Mouse (Mus musculus) kidney, embryonic 16.5 days (tissue): Measurements from ENCODE around the gene Pik3r1. TPM values are rescaled to one million over a fixed set of nuclear protein-coding genes. Genes with fewer than 3 reads are reported as not detected.

ENCODE experiments used
- ATAC-seq: fragments of 200-750 bp; cut with Nextera tagmentation; 2 replicates; pipeline ENCODE4 v1.8.0; 2017; ENCODE audit warnings: moderate TSS enrichment; ENCODE audit not compliant: low FRiP score, low TSS enrichment
- H3K27ac ChIP-seq: fragments of 300-500 bp; sonication (generic); 2 replicates; pipeline ENCODE4 v1.5.1; 2014; ENCODE audit warnings: low read length
- H3K27me3 ChIP-seq: fragments of 300-500 bp; sonication (generic); 2 replicates; pipeline ENCODE4 v1.6.1; 2014; ENCODE audit warnings: low read length, control low read depth, mixed read lengths; ENCODE audit not compliant: insufficient read depth
- H3K36me3 ChIP-seq: fragments of 300-500 bp; sonication (generic); 2 replicates; pipeline ENCODE4 v1.6.1; 2014; ENCODE audit warnings: low read length, control low read depth, mixed read lengths; ENCODE audit not compliant: insufficient read depth
- H3K4me1 ChIP-seq: fragments of 300-500 bp; sonication (generic); 2 replicates; pipeline ENCODE4 v1.6.1; 2014; ENCODE audit warnings: low read length, control low read depth, mixed read lengths; ENCODE audit not compliant: insufficient read depth
- H3K4me2 ChIP-seq: fragments of 300-500 bp; sonication (generic); replicated peaks from 2 replicates; pipeline ENCODE4 v1.6.1; 2014; ENCODE audit warnings: low read depth, low read length
- H3K4me3 ChIP-seq: fragments of 300-500 bp; sonication (generic); 2 replicates; pipeline ENCODE4 v1.5.1; 2014; ENCODE audit warnings: mild to moderate bottlenecking, low read length
- H3K9ac ChIP-seq: fragments of 300-500 bp; sonication (generic); replicated peaks from 2 replicates; pipeline ENCODE4 v1.6.1; 2014; ENCODE audit warnings: low read length
- H3K9me3 ChIP-seq: fragments of 300-500 bp; sonication (generic); 2 replicates; pipeline ENCODE4 v1.6.1; 2016; ENCODE audit warnings: low read length, control low read depth
- WGBS: fragments of 180-500 bp; shearing (Covaris S2); extraction: QIAGEN DNeasy Blood & Tissue Kit; methylation state at CpG from one replicate; pipeline ENCODE4 v1.1.7; 2014; 5-methylcytosine and 5-hydroxymethylcytosine counted together
- polyA plus RNA-seq: library from polyadenylated mRNA; unstranded; fragments of >200 nt; fragmentation: Nextera tagmentation; extraction: Ambion mirVana; gene quantifications from 2 replicates; pipeline ENCODE4 v1.2.1, GENCODE M21; 2015

The Pik3r1 gene
- polyA plus RNA-seq, 1 experiment from 2014 or later = 38.0 TPM

DNA sequence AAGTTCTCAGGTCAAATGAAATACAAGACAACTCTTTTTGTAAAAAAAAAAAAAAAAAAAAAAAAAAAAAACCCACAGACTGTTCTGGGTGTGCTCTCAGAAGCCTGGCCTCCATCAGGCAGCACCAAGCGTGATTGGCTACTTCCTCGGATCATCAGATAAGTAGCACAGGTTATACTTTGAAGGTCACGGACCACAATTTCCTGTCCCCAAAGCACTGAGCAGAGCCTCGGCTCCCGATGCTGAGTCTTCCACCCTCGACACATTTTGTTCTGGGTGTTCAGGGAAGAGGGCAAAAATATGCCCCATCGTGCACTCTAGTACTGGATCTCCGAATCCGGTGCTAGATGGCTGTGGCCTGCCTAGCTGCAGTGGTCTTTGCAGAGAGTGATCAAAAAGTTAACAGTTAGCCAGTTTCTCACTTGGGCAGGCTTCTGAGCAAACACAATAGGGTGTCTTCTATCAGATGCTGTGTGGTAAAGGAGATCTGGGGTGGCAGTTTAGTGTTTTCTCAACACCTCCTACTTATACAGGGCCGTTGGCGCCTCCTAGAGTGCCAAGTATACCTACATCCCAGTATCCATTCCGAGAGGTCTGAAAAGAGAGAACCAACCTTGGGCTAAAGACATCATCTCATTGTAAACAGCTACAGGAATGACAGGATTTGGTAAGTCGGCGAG lies 65.8 kb downstream of the Pik3r1 start:
- Histone ChIP-seq H3K9me3 (no peaks in the 10 kb centered on the region), H3K9ac (no peak overlapping the region), H3K36me3 (peaks cover 8% of the 10 kb centered on the region; the same call in 1 of the 2 replicates), H3K4me1 (peaks cover 12% of the 10 kb centered on the region), H3K4me2 (no peak overlapping the region), H3K4me3 (no peak overlapping the region), H3K27ac (no peak overlapping the region), H3K27me3 (no peaks in the 10 kb centered on the region)
- WGBS = 70% methylated on average over 14 of the region's 14 CpGs
- ATAC-seq = no peak

DNA sequence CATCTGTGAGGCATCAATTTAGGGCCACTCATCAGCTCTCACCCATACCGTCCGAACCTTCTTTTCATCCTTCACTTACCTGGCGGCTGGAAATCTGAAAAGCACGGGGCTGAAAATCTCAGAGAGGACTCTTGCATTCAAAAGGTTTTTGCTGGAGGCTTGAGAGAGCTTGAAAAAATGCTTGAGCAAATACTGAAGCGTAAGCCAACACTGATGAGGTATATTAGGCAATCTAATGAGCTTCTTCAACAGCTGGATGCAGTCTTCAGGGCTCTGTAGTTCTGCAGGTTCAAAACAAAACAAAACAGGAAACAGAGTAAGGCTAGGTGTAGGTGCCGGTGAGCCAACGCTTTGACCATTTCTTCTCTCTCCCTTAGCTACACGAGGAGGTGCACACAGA lies 66.4 kb downstream of the Pik3r1 start:
- Histone ChIP-seq H3K4me3 (no peak overlapping the region), H3K4me2 (no peak overlapping the region), H3K9me3 (no peaks in the 10 kb centered on the region), H3K27me3 (no peaks in the 10 kb centered on the region), H3K4me1 (peaks cover 18% of the 10 kb centered on the region), H3K9ac (no peak overlapping the region), H3K27ac (no peak overlapping the region), H3K36me3 (peaks cover 8% of the 10 kb centered on the region; the same call in 1 of the 2 replicates)
- no peak for ATAC-seq
- WGBS = 84% methylated on average over 8 of the region's 8 CpGs

DNA sequence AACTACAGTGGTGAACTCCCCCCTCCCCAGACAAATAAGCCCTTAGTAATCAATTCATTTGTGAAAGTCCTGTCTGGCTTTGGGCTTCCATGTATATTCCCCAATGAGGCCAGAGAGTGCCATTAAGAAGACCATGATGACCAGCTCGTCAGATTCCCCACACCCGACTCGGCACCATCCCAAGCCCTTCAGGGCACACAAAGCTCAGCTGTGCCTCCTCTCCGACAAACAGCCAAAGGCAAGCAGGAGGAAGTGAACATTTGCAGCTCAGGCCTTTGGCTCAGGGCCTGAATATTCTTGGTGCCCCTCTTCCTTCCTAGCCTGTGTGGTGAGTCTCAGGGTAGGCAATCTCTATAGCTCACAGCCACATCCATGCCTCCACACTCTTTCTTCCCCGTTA lies 68.3 kb downstream of the Pik3r1 start:
- Histone ChIP-seq H3K27me3 (no peaks in the 10 kb centered on the region), H3K9me3 (no peaks in the 10 kb centered on the region), H3K4me1 (peaks cover 34% of the 10 kb centered on the region), H3K4me2 (no peak overlapping the region), H3K27ac (no peak overlapping the region), H3K4me3 (no peak overlapping the region), H3K9ac (no peak overlapping the region), H3K36me3 (peaks cover 8% of the 10 kb centered on the region; the same call in 1 of the 2 replicates)
- WGBS = 78% methylated on average over 5 of the region's 5 CpGs
- ATAC-seq = no peak

DNA sequence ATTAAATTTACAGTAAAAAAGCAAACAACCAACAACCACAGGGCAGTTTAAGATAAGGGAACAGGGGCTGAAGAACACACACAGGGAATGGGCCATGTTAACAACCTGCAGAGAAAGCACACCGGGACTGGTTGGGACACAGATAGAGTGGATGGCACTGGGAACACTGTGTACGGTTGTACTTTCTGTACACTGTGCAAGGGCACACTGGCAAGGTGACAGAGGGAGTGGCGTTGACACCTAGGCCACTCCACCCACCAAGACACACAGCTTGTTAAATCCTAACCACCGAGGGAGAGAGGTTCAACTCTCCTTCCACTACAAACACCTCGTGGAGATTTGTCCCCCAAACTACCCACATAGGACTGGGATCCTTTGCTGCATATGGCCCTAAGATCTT lies 70.1 kb downstream of the Pik3r1 start:
- Histone ChIP-seq H3K4me3 (no peak overlapping the region), H3K36me3 (peaks cover 8% of the 10 kb centered on the region; the same call in 1 of the 2 replicates), H3K9me3 (no peaks in the 10 kb centered on the region), H3K4me1 (peaks cover 42% of the 10 kb centered on the region), H3K27me3 (no peaks in the 10 kb centered on the region), H3K27ac (no peak overlapping the region), H3K9ac (no peak overlapping the region), H3K4me2 (no peak overlapping the region)
- 75% methylated on average over 5 of the region's 5 CpGs for WGBS
- no peak for ATAC-seq

DNA sequence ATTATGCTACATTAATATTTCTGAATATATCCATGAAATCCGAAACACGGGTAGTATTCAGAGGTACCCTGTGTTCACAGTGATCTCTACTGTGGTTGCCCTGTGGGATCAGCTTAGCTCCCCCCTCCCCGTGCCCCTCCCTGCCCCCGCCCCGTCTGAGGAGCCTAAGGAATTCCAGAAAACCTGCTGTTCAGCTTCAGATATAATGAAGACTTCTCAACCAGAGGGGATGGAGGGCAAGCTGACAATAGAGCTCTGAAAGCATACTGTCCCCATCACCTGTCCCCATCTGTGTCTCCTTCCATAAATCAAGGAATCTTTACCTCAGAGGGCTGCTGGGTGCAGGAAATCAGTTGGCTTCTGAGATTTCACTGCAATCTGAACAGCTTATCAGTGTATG lies 70.6 kb downstream of the Pik3r1 start:
- Histone ChIP-seq H3K27me3 (no peaks in the 10 kb centered on the region), H3K4me3 (no peak overlapping the region), H3K27ac (0 out of 2 replicates have a peak overlapping the region, but pooled peaks have one; percentile 59), H3K9me3 (no peaks in the 10 kb centered on the region), H3K4me2 (no peak overlapping the region), H3K9ac (0 out of 2 replicates have a peak overlapping the region, but pooled peaks have one; percentile 4), H3K36me3 (peaks cover 8% of the 10 kb centered on the region; the same call in 1 of the 2 replicates), H3K4me1 (peaks cover 43% of the 10 kb centered on the region)
- WGBS = 47% methylated on average over 5 of the region's 5 CpGs
- ATAC-seq = no peak

DNA sequence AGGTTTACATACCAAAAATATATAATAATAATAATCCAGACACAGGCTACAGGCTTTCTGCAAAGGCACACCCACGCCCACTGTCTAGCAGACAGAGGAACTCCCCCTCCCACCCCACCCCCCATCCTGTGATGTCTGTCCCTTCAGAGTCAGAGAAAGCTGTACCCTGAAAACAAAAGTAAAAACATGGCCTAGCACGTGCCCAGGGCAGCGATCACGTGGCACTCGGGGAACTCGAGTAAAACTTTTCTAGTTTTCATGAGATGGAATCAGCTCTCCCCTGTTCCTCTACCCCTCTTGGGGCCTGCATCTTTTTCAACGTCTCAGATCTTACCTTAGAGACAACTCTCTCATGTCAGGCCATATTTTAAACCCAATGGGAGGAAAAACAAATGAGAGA lies 71.2 kb downstream of the Pik3r1 start:
- ATAC-seq = no peak
- Histone ChIP-seq H3K9me3 (no peaks in the 10 kb centered on the region), H3K36me3 (peaks cover 8% of the 10 kb centered on the region; the same call in 1 of the 2 replicates), H3K4me2 (no peak overlapping the region), H3K4me3 (no peak overlapping the region), H3K9ac (0 out of 2 replicates have a peak overlapping the region, but pooled peaks have one; percentile 23), H3K27me3 (no peaks in the 10 kb centered on the region), H3K4me1 (peaks cover 43% of the 10 kb centered on the region), H3K27ac (peak overlapping the region; percentile 30; the same call in 1 of the 2 replicates)
- WGBS = 34% methylated on average over 7 of the region's 7 CpGs

DNA sequence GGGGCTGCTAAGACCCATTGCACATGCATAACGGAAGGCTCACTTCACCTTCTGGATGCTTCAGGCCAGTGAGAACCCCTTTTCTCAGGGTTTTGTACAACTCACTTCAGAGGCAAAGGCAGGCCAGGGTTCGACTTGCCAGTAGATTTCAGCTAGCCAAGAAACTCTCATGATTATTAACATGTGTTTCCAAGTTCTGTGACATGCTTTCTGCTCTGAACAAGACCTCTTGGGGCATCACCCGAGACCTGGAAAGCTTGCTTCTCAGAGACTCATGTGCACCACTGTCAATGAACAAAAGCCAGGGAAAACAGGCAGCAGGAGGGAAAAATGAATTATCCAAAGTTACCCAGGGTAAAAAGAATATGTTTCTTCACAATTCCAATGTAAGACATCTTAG lies 71.7 kb downstream of the Pik3r1 start:
- H3K27ac ChIP-seq = peak overlapping the region; percentile 30; the same call in 1 of the 2 replicates
- H3K36me3 ChIP-seq = peaks cover 2% of the 10 kb centered on the region; the same call in 1 of the 2 replicates
- H3K4me3 ChIP-seq = no peak overlapping the region
- H3K9me3 ChIP-seq = no peaks in the 10 kb centered on the region
- no peak overlapping the region for H3K4me2 ChIP-seq
- H3K27me3 ChIP-seq = no peaks in the 10 kb centered on the region
- peaks cover 48% of the 10 kb centered on the region for H3K4me1 ChIP-seq
- no peak for ATAC-seq
- H3K9ac ChIP-seq = no peak overlapping the region
- WGBS = 51% methylated on average over 3 of the region's 3 CpGs

DNA sequence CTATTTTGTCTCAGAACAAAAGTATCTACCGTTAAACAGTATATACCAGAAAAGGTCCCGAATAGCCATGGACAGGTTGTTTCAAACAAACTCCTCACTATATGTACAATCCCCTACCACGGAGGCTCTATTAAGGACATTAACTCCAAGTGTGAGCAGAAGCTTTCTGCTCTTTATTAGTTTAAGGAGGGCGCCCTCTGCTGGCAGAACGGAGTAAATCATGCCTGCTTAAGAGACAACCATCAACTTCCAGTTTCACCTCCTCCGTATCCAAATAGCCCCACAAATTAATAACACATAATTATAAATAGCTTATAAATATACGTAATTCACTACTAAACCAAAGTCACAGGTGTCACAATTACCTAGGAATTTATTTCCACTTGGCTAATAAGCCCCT lies 72.1 kb downstream of the Pik3r1 start:
- Histone ChIP-seq H3K9me3 (no peaks in the 10 kb centered on the region), H3K9ac (no peak overlapping the region), H3K4me1 (peaks cover 52% of the 10 kb centered on the region), H3K27ac (no peak overlapping the region), H3K4me2 (no peak overlapping the region), H3K36me3 (no peaks in the 10 kb centered on the region; the same call in 1 of the 2 replicates), H3K4me3 (no peak overlapping the region), H3K27me3 (no peaks in the 10 kb centered on the region)
- WGBS = 3% methylated on average over 7 of the region's 7 CpGs
- no peak for ATAC-seq

DNA sequence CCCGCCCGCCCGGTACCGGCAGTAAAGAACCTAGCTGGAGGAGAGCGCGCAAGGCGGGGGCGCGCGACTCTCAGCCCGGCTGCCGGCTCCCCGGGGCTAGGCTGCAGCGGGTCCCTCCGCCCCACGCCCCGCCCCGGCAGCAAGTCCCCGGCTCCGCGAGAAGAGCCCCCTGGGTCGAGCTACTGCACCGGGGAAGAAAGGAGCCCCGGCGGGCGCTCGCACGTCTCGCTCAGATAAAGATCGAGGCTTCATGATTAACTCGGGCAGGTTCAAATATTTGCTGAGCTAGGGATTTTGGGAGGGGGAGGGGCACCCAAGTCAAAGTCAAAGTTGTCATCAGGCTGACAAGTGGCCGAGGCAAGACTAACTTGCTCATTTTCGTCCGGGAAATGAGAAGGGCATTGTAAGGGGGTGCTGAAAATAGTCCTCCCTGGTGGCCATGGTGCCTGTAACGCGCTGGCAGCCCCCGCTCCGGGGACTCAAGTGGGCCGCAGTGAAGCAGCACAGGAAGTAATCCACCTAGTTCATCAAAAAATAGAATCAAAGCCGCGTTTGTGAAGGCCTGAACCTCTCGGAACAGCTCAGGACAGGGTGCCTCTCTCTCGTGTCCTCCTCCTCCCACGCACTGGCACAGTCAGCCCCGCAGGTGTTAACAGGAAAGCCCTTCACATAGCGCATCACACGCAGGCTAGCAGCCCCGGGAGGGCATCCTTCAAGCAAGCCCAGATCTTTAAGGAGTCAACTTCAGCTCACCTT lies 73.3 kb downstream of the Pik3r1 start:
- peak overlapping the region; percentile 86 for H3K27ac ChIP-seq
- H3K36me3 ChIP-seq = no peaks in the 10 kb centered on the region
- peak overlapping the region; percentile 66 for H3K4me3 ChIP-seq
- H3K9me3 ChIP-seq = no peaks in the 10 kb centered on the region
- peak; percentile 80 for ATAC-seq
- H3K27me3 ChIP-seq = no peaks in the 10 kb centered on the region
- peak overlapping the region; percentile 73 for H3K9ac ChIP-seq
- peak overlapping the region; percentile 70 for H3K4me2 ChIP-seq
- WGBS = under 1% methylated on average over 47 of the region's 48 CpGs
- peaks cover 55% of the 10 kb centered on the region for H3K4me1 ChIP-seq
